Mouse (Mus musculus): ENCODE data around the gene Ccser1. TPM values are rescaled to one million over a fixed set of nuclear protein-coding genes. Genes with fewer than 3 reads are reported as not detected.

Ccser1 gene
- not detected in 2 replicates for polyA plus RNA-seq (2012)

GRCm38 (mm10) chr6:61179949-61180755 is at the start of gene Ccser1:
TSS of gene Ccser1 (plus strand) at chr6:61180324.
- no peak for TF ChIP-seq GATA1 (IDR thresholded peaks at IDR 0.05; ENCODE audit: low read length)

DNA sequence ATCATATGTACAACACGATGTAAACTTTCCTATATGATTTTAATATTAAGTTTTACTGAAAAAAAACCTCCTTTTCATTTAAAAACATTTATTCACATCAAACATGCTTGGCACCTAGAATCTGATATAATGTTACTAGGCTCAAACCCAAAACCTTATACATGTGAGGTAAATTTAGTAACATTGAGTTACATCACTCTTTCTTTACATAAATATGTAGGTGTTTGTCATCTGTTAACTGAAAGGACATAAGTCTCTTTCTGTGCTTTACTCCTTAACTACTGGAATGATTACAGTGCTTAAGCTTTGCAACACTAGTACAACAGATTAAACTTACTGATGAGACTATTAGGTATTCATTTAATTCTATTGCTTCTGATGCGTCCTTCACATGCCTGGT is 43.7 kb upstream of the Ccser1 start:
- TF ChIP-seq GATA1 (IDR thresholded peaks at IDR 0.05; ENCODE audit: low read length), result no peak

DNA sequence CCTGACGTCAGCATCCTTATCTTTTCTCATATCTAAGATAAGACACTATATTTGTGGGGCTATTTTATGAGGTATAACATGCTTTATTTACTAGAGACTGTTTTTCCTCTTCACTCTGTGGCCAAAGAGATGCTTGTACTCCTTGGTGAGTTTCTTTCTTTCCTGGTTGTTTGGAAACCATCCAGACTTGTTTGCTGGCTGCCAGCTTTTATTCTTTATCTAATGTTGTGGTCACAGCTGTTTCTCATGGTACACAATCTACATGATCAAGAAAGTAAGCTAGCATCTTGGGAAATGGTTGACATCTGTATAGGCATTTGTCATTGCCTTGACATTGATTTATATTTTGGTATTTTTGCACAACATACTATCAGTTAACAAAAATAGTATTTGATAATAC is 37.1 kb upstream of the Ccser1 start:
- TF ChIP-seq GATA1 (IDR thresholded peaks at IDR 0.05; ENCODE audit: low read length), result no peak

GRCm38 (mm10) chr6:61152924-61153323 is 27.2 kb upstream of the Ccser1 start:
- no peak for TF ChIP-seq GATA1 (IDR thresholded peaks at IDR 0.05; ENCODE audit: low read length)

DNA sequence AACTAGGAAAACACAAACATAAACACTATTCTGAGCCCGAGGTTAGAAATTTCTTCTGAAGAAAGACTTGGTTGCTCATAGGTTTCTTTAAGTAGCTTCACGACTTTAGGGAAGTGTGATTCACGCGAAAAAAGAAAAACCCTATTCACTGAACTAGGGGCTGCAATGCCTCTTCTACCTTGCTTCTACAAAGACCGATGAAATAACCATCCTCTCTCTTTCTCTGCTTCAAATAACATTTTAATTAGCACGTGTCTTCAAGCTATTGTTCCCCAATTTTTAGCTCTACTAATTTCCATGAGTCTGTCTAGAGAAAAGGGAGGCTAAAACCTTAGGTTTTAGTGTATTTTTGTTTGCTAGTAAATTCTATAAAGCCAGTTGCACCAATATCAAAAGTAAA is 25.5 kb upstream of the Ccser1 start:
- TF ChIP-seq GATA1 (IDR thresholded peaks at IDR 0.05; ENCODE audit: low read length), result no peak

- TF ChIP-seq GATA1 (IDR thresholded peaks at IDR 0.05; ENCODE audit: low read length), result no peak
Observed at GRCm38 (mm10) chr6:61155059-61155629, 25.0 kb upstream of the Ccser1 start.

DNA sequence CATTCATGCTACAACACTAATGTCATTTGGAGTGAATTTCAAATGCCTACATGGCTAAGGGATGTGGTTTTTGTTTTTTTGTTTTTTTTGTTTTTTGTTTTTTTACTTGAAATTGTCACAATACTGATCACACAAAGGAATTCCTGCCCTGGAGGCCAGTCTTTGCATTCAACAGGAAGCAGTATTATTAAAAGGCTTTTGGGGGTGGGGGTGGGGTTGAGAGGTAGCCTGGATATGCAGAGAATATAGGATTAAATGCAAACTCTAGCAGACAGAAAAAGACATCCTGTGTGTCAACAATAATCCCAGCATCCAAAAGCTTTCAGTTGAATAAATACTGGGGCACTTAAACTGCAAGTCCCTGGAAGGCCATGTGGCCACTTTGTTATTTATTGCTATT is 24.4 kb upstream of the Ccser1 start:
- TF ChIP-seq GATA1 (IDR thresholded peaks at IDR 0.05; ENCODE audit: low read length), result no peak

DNA sequence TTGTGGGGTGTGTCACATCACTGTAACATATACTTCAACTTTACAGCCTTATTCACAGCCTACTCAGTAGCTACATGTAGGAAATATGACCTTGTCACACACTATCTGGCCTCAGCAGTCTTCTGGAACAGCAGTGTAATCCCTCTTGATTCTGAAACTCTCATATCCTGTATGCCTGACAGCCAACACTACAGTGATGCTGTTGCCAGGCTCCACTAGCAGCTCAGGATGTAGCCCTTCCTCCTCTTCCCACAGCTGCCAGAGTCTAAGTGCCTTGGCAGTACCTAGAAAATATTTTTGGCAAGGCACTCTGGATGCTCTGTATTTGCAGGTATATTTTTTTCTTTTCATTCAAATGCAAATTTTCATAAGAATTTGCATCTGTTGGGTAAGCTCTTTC is 18.0 kb upstream of the Ccser1 start:
- no peak for TF ChIP-seq GATA1 (IDR thresholded peaks at IDR 0.05; ENCODE audit: low read length)

- TF ChIP-seq GATA1 (IDR thresholded peaks at IDR 0.05; ENCODE audit: low read length), result no peak
Observed at GRCm38 (mm10) chr6:61166891-61167290, 13.2 kb upstream of the Ccser1 start.

DNA sequence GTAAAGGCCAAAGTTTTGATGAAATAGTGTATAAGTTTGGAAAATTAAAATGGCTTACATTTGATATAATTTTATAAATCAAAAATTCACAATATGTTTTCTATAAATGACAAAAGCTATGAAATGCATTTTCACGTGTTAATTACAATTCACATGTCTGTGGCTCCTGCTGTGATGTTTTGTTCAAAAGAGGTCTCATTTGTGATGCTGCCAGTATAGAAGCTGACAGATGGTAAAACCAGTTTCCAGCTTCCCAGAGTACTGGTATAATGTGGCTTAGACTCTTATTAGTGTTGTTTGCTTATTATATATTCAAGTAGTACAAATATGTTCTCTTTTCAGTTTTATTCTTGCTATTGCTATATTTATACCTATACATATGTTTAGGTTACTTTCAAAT is 4.0 kb upstream of the Ccser1 start:
- TF ChIP-seq GATA1 (IDR thresholded peaks at IDR 0.05; ENCODE audit: low read length), result no peak

- no peak for TF ChIP-seq GATA1 (IDR thresholded peaks at IDR 0.05; ENCODE audit: low read length)
Observed at GRCm38 (mm10) chr6:61177476-61177875, 2.6 kb upstream of the Ccser1 start.

GRCm38 (mm10) chr6:61179641-61179948 is 529 bp upstream of the Ccser1 start:
- TF ChIP-seq GATA1 (IDR thresholded peaks at IDR 0.05; ENCODE audit: low read length), result no peak

- TF ChIP-seq GATA1 (IDR thresholded peaks at IDR 0.05; ENCODE audit: low read length), result no peak
Observed at GRCm38 (mm10) chr6:61180756-61181191, 650 bp downstream of the Ccser1 start.

DNA sequence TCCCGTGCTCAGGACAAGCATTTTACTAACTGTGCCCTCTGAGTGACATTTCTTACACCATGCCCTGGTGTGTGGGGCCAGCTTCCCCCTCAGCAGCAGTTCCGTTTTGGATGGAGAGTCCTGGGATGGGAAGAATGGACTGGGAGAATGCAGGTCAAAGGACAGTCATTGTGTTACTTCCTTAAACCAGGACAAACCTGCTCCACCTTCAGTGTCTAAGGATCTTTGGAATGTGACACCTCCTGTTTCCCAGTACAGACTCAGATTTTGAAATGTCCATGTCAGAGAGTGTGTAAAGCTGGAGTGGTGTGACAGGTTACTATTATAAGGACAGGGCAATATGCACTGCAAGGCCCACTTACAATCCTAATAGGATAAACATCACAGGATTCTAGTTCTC is 8.9 kb downstream of the Ccser1 start:
- no peak for TF ChIP-seq GATA1 (IDR thresholded peaks at IDR 0.05; ENCODE audit: low read length)

DNA sequence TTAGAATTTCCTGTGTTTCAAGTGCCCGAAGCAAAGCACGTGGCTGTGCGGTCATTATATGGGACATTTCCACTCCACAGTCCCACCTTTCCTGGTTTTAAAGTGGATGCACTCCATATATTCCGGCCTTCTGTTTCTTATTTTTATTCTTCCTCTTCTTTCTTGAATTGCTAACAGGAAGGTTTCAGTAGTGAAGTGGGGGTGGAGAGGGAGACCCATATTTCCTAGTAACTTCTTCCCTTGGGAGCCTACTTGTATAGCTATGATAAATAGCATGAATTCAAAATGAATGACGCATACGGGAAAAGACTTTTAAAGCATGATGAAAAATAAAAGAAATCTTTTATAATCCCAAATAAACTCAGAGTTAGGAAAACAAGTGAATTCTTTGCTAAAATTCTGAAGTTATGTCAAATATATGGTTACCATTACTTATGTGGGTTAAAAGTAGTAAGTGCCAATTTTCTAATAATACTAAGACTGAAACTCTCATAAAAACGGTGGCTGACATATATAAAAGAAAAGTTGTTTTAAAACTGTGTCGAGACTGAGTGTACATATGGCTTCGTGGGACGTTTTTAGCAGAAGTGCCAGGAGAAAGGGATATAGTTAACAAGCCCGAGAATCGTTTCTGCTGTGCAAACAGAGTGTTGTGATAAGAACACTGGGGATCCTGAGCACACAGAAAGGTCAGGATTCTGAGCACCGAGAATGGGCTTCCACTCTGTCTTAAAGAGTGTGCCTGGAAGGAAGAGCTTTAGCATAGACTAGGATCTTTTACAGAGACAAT is 11.7 kb downstream of the Ccser1 start:
- TF ChIP-seq GATA1 (IDR thresholded peaks at IDR 0.05; ENCODE audit: low read length), result no peak

- no peak for TF ChIP-seq GATA1 (IDR thresholded peaks at IDR 0.05; ENCODE audit: low read length)
Observed at GRCm38 (mm10) chr6:61203344-61203743, 23.2 kb downstream of the Ccser1 start.
